Mouse (Mus musculus) liver, embryonic 15.5 days (tissue): Measurements from ENCODE around the gene Zbtb37. TPM values are rescaled to one million over a fixed set of nuclear protein-coding genes. Genes with fewer than 3 reads are reported as not detected.
"Not testable (repeated sequence)": the region's sequence is repeated elsewhere in the genome, so short reads cannot be mapped to it uniquely, and the experiment has no call there.

ENCODE experiments used
- ATAC-seq: fragments of 200-750 bp; cut with Nextera tagmentation; 2 replicates; pipeline ENCODE4 v1.8.0; 2017; ENCODE audit warnings: moderate number of reproducible peaks, mild to moderate bottlenecking, moderate library complexity; ENCODE audit not compliant: insufficient read depth
- H3K27ac ChIP-seq: fragments of 300-500 bp; sonication (generic); replicated peaks from 2 replicates; pipeline ENCODE4 v1.5.1; 2015; ENCODE audit warnings: mild to moderate bottlenecking, inconsistent platforms
- H3K27me3 ChIP-seq: fragments of 300-500 bp; sonication (generic); 2 replicates; pipeline ENCODE4 v1.6.1; 2015; ENCODE audit warnings: mild to moderate bottlenecking, inconsistent platforms
- H3K36me3 ChIP-seq: fragments of 300-500 bp; sonication (generic); replicated peaks from 2 replicates; pipeline ENCODE4 v1.6.1; 2015; ENCODE audit warnings: moderate library complexity, mild to moderate bottlenecking, inconsistent platforms
- H3K4me1 ChIP-seq: fragments of 300-500 bp; sonication (generic); replicated peaks from 2 replicates; pipeline ENCODE4 v1.6.1; 2015; ENCODE audit warnings: inconsistent platforms
- H3K4me2 ChIP-seq: fragments of 300-500 bp; sonication (generic); 2 replicates; pipeline ENCODE4 v1.6.1; 2015; ENCODE audit warnings: moderate library complexity, mild to moderate bottlenecking, inconsistent platforms
- H3K4me3 ChIP-seq: fragments of 300-500 bp; sonication (generic); replicated peaks from 2 replicates; pipeline ENCODE4 v1.5.1; 2015; ENCODE audit warnings: mild to moderate bottlenecking, inconsistent platforms
- H3K9ac ChIP-seq: fragments of 300-500 bp; sonication (generic); 2 replicates; pipeline ENCODE4 v1.6.1; 2015; ENCODE audit warnings: moderate library complexity, mild to moderate bottlenecking, inconsistent platforms
- H3K9me3 ChIP-seq: fragments of 300-500 bp; sonication (generic); replicated peaks from 2 replicates; pipeline ENCODE4 v1.6.1; 2016; ENCODE audit warnings: inconsistent platforms
- WGBS: fragments of 180-500 bp; shearing (Covaris S2); methylation state at CpG from one replicate; pipeline ENCODE4 v1.1.7; 2015; ENCODE audit warnings: mixed read lengths; ENCODE audit not compliant: insufficient replicate concordance; 5-methylcytosine and 5-hydroxymethylcytosine counted together
- polyA plus RNA-seq: library from polyadenylated mRNA; unstranded; fragments of >200 nt; fragmentation: Nextera tagmentation; extraction: Ambion mirVana; gene quantifications from 2 replicates; pipeline ENCODE4 v1.2.1, GENCODE M21; 2015

The Zbtb37 gene
- polyA plus RNA-seq, 1 experiment from 2014 or later, result 1.3 TPM

DNA sequence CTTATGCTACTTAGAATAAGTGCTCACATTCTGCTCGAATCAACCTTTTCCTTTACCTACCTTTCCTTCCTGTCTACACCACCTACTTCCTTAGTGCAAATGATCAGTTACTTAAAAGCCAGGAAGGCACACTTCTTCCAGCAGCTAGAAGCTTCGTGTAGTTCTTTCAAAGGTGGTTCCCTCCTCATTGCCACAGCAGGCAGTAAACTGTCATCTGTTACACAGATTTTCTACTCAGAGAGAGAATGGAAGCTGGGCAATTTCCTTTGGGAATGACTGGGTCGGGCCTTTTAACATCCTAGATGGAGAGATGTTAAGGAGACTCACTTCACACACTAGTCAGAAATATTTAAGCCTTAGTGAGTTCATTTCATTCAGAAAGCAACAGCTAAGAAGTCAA, 29.1 kb downstream of the Zbtb37 start:
- H3K36me3 ChIP-seq, result peaks cover 24% of the 10 kb centered on the region
- H3K4me3 ChIP-seq, result no peak overlapping the region
- H3K9ac ChIP-seq, result no peak overlapping the region
- H3K4me2 ChIP-seq, result no peak overlapping the region
- H3K27ac ChIP-seq, result no peak overlapping the region
- no peaks in the 10 kb centered on the region for H3K27me3 ChIP-seq
- WGBS, result 38% methylated on average over 3 of the region's 3 CpGs
- no peaks in the 10 kb centered on the region for H3K4me1 ChIP-seq
- no peak for ATAC-seq
- H3K9me3 ChIP-seq, result no peaks in the 10 kb centered on the region

DNA sequence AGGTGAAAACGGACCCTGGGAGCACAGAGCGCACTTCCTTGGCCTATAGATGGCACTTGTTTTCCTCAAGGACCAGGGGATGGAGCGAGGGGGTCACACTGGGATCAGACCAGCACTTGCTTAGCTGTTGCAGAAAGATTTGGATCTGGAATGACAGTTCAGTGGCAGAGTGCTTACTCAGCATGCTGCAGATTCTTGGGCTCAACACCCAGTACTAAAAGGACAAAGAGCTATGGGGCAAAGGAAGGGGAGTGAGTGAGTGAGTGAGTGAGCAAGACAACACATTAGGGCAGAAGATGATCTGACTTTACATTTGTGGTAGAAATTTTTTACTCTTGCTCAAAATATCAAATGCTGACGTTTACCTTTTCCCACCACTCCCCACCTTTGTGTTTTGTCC, 29.7 kb downstream of the Zbtb37 start:
- no peaks in the 10 kb centered on the region for H3K27me3 ChIP-seq
- no peak overlapping the region for H3K4me3 ChIP-seq
- ATAC-seq, result no peak
- H3K36me3 ChIP-seq, result peaks cover 24% of the 10 kb centered on the region
- H3K9me3 ChIP-seq, result no peaks in the 10 kb centered on the region
- H3K27ac ChIP-seq, result no peak overlapping the region
- no peak overlapping the region for H3K4me2 ChIP-seq
- no peaks in the 10 kb centered on the region for H3K4me1 ChIP-seq
- H3K9ac ChIP-seq, result no peak overlapping the region
- 62% methylated on average over 4 of the region's 4 CpGs for WGBS

DNA sequence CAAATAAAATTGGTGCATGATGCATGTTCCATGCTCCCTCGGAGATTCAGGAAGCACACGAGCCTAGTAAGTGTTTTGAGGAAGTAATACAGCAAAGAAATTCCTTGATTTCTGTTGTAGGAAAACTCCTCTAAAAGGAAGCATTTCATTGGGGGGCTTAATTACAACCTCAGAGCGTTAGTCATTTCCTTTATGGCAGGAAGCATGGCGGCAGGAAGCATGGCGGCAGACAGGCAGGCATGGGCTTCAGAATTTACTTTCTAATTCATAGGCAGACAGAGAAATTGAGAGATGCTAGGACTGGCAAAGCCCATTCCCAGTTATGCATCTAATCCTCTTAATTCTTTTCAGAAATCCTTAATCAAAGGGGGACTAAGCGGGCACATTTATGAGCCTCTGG, 40.8 kb downstream of the Zbtb37 start:
- H3K36me3 ChIP-seq, result peaks cover 12% of the 10 kb centered on the region; the same call in 1 of the 2 replicates
- no peak overlapping the region for H3K4me3 ChIP-seq
- no peaks in the 10 kb centered on the region for H3K9me3 ChIP-seq
- 51% methylated on average over 6 of the region's 6 CpGs for WGBS
- H3K9ac ChIP-seq, result no peak overlapping the region
- no peaks in the 10 kb centered on the region for H3K27me3 ChIP-seq
- H3K27ac ChIP-seq, result no peak overlapping the region
- H3K4me2 ChIP-seq, result no peak overlapping the region
- no peak for ATAC-seq
- H3K4me1 ChIP-seq, result peaks cover 3% of the 10 kb centered on the region; the same call in 1 of the 2 replicates

DNA sequence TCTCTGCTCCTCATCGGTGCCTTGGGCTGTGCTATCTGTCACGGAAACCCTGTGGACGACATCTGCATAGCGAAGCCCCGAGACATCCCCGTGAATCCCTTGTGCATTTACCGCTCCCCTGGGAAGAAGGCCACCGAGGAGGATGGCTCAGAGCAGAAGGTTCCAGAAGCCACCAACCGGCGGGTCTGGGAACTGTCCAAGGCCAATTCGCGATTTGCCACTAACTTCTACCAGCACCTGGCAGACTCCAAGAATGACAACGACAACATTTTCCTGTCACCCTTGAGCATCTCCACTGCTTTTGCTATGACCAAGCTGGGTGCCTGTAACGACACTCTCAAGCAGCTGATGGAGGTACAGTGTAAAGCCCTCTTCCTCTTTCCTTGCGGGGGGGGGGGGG, 45.3 kb downstream of the Zbtb37 start:
- Histone ChIP-seq H3K27me3 (no peaks in the 10 kb centered on the region), H3K27ac (no peak overlapping the region), H3K36me3 (peaks cover 7% of the 10 kb centered on the region; the same call in 1 of the 2 replicates), H3K4me3 (peak overlapping the region; percentile 45), H3K9me3 (no peaks in the 10 kb centered on the region), H3K4me1 (peaks cover 11% of the 10 kb centered on the region), H3K9ac (no peak overlapping the region), H3K4me2 (peak overlapping the region; percentile 44)
- WGBS, result 73% methylated on average over 15 of the region's 15 CpGs
- ATAC-seq, result no peak

DNA sequence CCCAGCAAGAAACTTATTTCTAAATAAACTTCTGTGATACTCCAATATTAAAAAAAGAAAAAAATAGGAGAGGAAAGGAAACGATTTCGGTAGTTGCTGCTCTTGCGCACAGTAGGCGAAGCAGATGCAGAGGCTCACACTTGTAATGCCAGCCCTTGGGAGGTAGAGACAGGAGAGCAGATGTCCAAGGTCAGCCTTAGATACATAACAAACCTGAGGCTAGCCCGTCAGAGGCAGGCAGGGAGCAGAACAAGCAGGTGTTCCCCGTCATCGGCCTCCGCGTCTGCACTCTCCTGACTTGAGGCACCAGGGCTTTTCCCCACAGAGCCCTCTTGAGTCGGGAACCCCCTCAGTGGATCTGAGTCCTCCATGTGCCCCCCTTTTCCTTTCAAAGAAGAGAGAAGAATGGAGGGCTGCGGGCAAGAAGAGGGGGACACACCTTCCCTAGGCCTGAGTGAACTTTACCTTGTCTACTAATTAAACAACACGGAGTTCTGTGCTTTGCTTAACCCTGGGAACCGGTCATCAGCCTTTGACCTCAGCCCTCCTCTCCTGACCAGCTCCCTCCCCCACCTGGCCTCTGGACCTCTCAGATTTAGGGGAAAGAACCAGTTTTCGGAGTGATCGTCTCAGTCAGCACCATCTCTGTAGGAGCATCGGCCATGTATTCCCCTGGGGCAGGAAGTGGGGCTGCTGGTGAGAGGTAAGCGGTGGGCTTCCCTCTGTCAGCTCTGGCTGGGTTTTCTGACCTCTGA, 47.6 kb downstream of the Zbtb37 start:
- H3K36me3 ChIP-seq, result no peaks in the 10 kb centered on the region
- peak overlapping the region; percentile 45 for H3K4me3 ChIP-seq
- peak overlapping the region; percentile 70 for H3K27ac ChIP-seq
- H3K4me2 ChIP-seq, result peak overlapping the region; percentile 44; the same call in 1 of the 2 replicates
- no peaks in the 10 kb centered on the region for H3K27me3 ChIP-seq
- WGBS, result 74% methylated on average over 17 of the region's 17 CpGs
- ATAC-seq, result peak; percentile 84
- H3K4me1 ChIP-seq, result peaks cover 11% of the 10 kb centered on the region
- no peaks in the 10 kb centered on the region for H3K9me3 ChIP-seq
- H3K9ac ChIP-seq, result peak overlapping the region; percentile 21; the same call in 1 of the 2 replicates

DNA sequence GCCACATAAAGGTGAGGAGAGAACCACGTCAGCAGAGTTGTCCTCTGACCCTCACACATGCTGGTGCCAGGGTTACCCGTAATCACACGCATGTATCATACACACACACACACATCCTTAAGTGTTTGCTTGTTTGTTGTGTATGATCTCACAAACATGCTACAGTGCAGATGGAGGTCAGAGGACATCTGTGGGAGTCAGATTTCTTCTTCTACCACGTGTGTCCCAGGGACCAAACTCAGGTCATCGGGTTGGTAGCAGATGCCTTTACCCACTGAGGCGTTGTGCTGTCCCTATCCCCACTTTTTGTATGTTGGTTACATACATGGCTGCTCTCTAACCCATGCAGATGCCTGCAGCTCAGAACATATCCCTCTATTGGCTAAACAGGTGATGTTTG, 49.2 kb downstream of the Zbtb37 start:
- 77% methylated on average over 6 of the region's 6 CpGs for WGBS
- ATAC-seq, result no peak
- no peak overlapping the region for H3K4me3 ChIP-seq

DNA sequence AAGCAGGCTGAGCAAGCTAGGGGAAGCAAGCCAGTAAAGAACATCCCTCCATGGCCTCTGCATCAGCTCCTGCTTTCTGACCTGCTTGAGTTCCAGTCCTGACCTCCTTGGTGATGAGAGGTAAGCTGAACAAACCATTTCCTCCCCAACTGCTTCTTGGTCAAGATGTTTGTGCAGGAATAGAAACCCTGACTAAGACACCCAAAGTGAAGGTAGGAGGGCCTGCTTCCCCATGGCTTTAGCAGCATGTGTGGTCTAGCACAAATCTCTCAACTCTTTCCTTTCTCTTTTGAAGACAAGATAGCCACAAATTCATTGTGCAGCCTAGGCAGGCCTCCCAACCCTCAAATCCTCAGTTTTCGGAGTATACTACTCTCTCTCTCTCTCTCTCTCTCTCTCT, 49.9 kb downstream of the Zbtb37 start:
- H3K4me1 ChIP-seq, H3K27me3 ChIP-seq, H3K4me2 ChIP-seq, H3K9me3 ChIP-seq, H3K27ac ChIP-seq, ATAC-seq, H3K36me3 ChIP-seq, H3K4me3 ChIP-seq, H3K9ac ChIP-seq: not testable (repeated sequence)
- WGBS, result 48% methylated on average over 1 of the region's 1 CpGs

More for the DNA sequence above, 49.2 kb downstream of the Zbtb37 start:
- Histone ChIP-seq H3K9ac (no peak overlapping the region), H3K36me3 (no peaks in the 10 kb centered on the region), H3K27me3 (no peaks in the 10 kb centered on the region), H3K9me3 (no peaks in the 10 kb centered on the region), H3K27ac (no peak overlapping the region), H3K4me1 (peaks cover 8% of the 10 kb centered on the region), H3K4me2 (no peak overlapping the region)

DNA sequence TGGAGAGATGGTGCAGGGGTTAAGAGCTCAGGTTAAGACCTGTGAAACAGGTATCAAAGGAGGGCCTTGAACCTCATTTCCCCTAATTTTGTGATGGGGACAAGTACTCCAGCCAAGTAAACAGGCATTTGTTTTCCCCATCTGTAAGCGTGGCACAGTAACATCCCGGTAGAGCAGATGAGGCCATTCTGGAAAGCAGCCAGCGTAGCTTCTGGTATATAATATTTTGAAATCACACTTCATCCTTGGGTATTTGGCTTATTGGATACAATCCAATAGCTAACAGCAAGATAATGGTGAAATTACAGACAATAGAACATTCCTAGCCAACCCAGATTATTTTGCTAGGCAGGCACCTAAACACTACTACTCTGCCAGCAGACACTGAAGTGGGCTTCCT, 51.8 kb downstream of the Zbtb37 start:
- Histone ChIP-seq H3K4me2 (no peak overlapping the region), H3K9me3 (no peaks in the 10 kb centered on the region), H3K27me3 (no peaks in the 10 kb centered on the region), H3K4me3 (no peak overlapping the region), H3K27ac (no peak overlapping the region), H3K9ac (no peak overlapping the region), H3K4me1 (peaks cover 8% of the 10 kb centered on the region), H3K36me3 (no peaks in the 10 kb centered on the region)
- 63% methylated on average over 3 of the region's 3 CpGs for WGBS
- ATAC-seq, result no peak

DNA sequence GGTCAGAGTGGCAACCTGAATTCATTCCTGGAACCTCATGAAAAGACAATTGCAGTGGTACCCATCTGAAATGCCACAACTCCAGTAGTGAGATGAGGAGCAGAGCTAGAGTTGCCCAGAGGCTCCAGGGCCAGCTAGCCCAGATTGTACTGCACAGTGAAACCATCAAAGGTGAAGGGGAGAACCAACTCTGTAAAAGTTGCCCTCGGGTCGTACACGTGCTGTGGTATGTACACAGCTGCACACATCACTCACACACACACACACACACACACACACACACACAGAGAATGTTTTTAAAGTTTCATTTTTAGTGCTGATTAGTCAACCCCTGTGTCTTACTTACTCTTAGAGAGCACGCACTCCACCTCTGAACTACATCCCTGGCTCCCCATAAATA, 53.3 kb downstream of the Zbtb37 start:
- Histone ChIP-seq H3K9me3 (no peaks in the 10 kb centered on the region), H3K9ac (no peak overlapping the region), H3K4me3 (no peak overlapping the region), H3K27ac (peak overlapping the region; percentile 75), H3K27me3 (no peaks in the 10 kb centered on the region), H3K4me1 (peaks cover 7% of the 10 kb centered on the region), H3K36me3 (no peaks in the 10 kb centered on the region), H3K4me2 (no peak overlapping the region)
- WGBS, result 72% methylated on average over 4 of the region's 4 CpGs
- peak; percentile 26 for ATAC-seq

DNA sequence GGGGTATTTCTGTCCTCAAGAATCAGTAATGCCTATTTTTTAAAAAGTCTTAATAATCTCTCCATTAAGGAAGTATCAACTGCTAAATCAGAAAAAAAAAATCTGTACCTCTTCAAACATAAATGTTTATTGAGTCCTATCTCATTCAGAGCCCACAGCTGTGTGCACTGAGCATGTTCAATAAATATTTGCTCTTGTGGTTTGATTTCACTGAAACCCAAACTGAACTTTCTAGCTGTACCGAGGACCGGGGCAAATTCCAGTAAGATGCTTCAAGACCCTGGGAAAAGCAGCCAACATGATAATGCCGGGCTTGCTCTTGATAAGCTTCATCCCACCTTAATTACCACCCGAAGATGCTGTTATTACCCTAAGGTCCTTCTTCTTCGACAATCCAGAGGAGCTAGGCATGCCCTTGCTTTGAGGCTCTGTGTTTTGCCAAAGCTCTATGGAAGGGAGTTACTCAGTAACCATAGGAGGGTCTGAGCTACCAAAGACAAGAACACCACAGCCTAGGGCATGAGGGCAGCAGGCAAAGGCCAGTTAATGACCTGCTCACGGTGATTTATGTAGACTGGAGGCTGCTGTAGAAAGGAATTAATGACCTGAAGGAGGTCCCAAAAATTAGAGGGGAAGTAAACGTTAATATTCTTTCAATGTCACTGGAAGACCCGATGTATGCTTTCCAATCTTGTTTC, 54.0 kb downstream of the Zbtb37 start:
- WGBS, result 64% methylated on average over 8 of the region's 8 CpGs
- H3K27ac ChIP-seq, result peak overlapping the region; percentile 75
- H3K9me3 ChIP-seq, result no peaks in the 10 kb centered on the region

DNA sequence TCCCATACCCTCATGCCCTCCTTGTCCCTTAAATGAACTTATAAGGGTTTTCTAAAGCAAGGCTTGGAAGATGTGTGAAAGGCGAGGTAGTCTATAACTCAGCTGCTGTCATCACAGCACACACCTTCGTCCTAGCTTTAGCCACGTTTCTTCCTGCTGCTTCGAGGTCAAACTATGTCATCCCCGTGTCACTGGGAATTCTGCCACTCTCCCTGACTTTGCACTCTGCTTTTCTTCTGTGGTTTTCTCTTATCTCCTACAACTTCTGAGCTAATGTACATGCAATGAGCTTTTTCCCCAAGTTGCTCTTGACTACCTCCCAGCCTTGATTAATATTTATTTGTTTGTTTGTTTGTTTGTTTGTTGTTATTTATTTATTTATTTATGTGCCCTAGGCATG, 54.6 kb downstream of the Zbtb37 start:
- no peaks in the 10 kb centered on the region; the same call in 1 of the 2 replicates for H3K4me1 ChIP-seq
- H3K9ac ChIP-seq, result no peak overlapping the region
- no peak overlapping the region for H3K4me3 ChIP-seq
- H3K36me3 ChIP-seq, result 0 out of 2 replicates have a peak, but pooled peaks cover 4% of the 10 kb centered on the region
- peak overlapping the region; percentile 58 for H3K27ac ChIP-seq
- ATAC-seq, result no peak
- no peak overlapping the region for H3K4me2 ChIP-seq
- H3K9me3 ChIP-seq, result no peaks in the 10 kb centered on the region
- no peaks in the 10 kb centered on the region for H3K27me3 ChIP-seq
- WGBS, result 42% methylated on average over 5 of the region's 5 CpGs

More for the DNA sequence above, 54.0 kb downstream of the Zbtb37 start:
- no peaks in the 10 kb centered on the region for H3K36me3 ChIP-seq
- peaks cover under 1% of the 10 kb centered on the region for H3K4me1 ChIP-seq
- ATAC-seq, result peak; percentile 60
- no peak overlapping the region for H3K9ac ChIP-seq
- no peaks in the 10 kb centered on the region for H3K27me3 ChIP-seq
- no peak overlapping the region for H3K4me3 ChIP-seq
- H3K4me2 ChIP-seq, result no peak overlapping the region
